14 mouse cellular contexts compared by ENCODE assay signal in genomic region chr4:97582064-97582415, GRCm38 (mm10).
DNase-seq lines count a peak whose midpoint lies in the region; ATAC-seq and TF ChIP-seq lines count a peak whose summit lies in the region.
"Had no signal": no experiment of that assay in that cellular context is flagged by ENCODE, and none has a peak within 500 bp of the region (broad histone marks: within the 10 kb centered on the region; RNA-seq: fewer than 3 reads in every experiment).

No protein-coding gene starts in this region.

- no peak for TF ChIP-seq CTCF in cortical plate, adult 2 months (IDR thresholded peaks at IDR 0.05; ENCODE audit: extremely low read depth, insufficient read depth, low read length)
- TF ChIP-seq CTCF in forebrain, postnatal 0 days (IDR thresholded peaks at IDR 0.05; ENCODE audit: low read depth): no peak

- no peaks in the 10 kb centered on the region for H3K4me1 ChIP-seq in cortical plate, adult 2 months (ENCODE audit: control insufficient read depth, insufficient read depth, low read length)
- H3K4me1 ChIP-seq in embryonic facial prominence, embryonic 11.5 days (ENCODE audit: control insufficient read depth, insufficient read depth, low read length): peaks cover 3% of the 10 kb centered on the region
- 0 out of 2 replicates have a peak, but pooled peaks cover 8% of the 10 kb centered on the region for H3K4me1 ChIP-seq in forebrain, postnatal 0 days (ENCODE audit: insufficient read depth)
- peaks cover 51% of the 10 kb centered on the region for H3K4me1 ChIP-seq in limb, embryonic 13.5 days

- H3K4me2 ChIP-seq in embryonic facial prominence, embryonic 11.5 days (ENCODE audit: low read depth, low read length): peak overlapping the region; percentile 55
- peak overlapping the region; percentile 47 for H3K4me2 ChIP-seq in forebrain, postnatal 0 days (ENCODE audit: low read depth)
- H3K4me2 ChIP-seq in limb, embryonic 13.5 days (replicated peaks): peak overlapping the region; percentile 41
- H3K4me2 ChIP-seq: heart, embryonic 12.5 days had no signal

- no peaks in the 10 kb centered on the region for H3K9me3 ChIP-seq in embryonic facial prominence, embryonic 11.5 days (replicated peaks; ENCODE audit: control insufficient read depth, low read length)
- no peaks in the 10 kb centered on the region for H3K9me3 ChIP-seq in forebrain, postnatal 0 days (ENCODE audit: low read length)
- H3K9me3 ChIP-seq in limb, embryonic 13.5 days: no peaks in the 10 kb centered on the region
- H3K9me3 ChIP-seq: heart, embryonic 12.5 days had no signal

- H3K27ac ChIP-seq in cortical plate, adult 2 months (ENCODE audit: insufficient read depth, low read length): peak overlapping the region; percentile 94; the same call in 1 of the 2 replicates
- peak overlapping the region; percentile 54; the same call in 1 of the 2 replicates for H3K27ac ChIP-seq in embryonic facial prominence, embryonic 11.5 days (replicated peaks; ENCODE audit: low read depth, low read length)
- H3K27ac ChIP-seq in forebrain, postnatal 0 days (ENCODE audit: low read depth, low read length): peak overlapping the region; percentile 79
- no peak overlapping the region for H3K27ac ChIP-seq in limb, embryonic 13.5 days

- H3K4me3 ChIP-seq in cortical plate, adult 2 months (ENCODE audit: insufficient read depth, low read length): peak overlapping the region; percentile 36
- peak overlapping the region; percentile 34; the same call in 1 of the 2 replicates for H3K4me3 ChIP-seq in embryonic facial prominence, embryonic 11.5 days (ENCODE audit: low read depth, low read length)
- peak overlapping the region; percentile 31 for H3K4me3 ChIP-seq in forebrain, postnatal 0 days (ENCODE audit: low read depth, low read length)
- no peak overlapping the region for H3K4me3 ChIP-seq in limb, embryonic 13.5 days
- H3K4me3 ChIP-seq: heart, embryonic 12.5 days had no signal

- WGBS in embryonic facial prominence, embryonic 11.5 days: 35% methylated on average over 3 of the region's 3 CpGs
- 22% methylated on average over 3 of the region's 3 CpGs for WGBS in forebrain, postnatal 0 days
- WGBS in limb, embryonic 13.5 days: 17% methylated on average over 3 of the region's 3 CpGs

- H3K9ac ChIP-seq in embryonic facial prominence, embryonic 11.5 days (replicated peaks; ENCODE audit: low read length): 0 out of 2 replicates have a peak overlapping the region, but pooled peaks have one; percentile 34
- H3K9ac ChIP-seq in forebrain, postnatal 0 days: peak overlapping the region; percentile 56
- no peak overlapping the region for H3K9ac ChIP-seq in limb, embryonic 13.5 days
- H3K9ac ChIP-seq: heart, embryonic 12.5 days; liver, postnatal 0 days had no signal

- no peak for ATAC-seq in embryonic facial prominence, embryonic 11.5 days (replicated peaks; ENCODE audit: insufficient number of reproducible peaks, low FRiP score, low TSS enrichment, low read depth)
- peak; percentile 50 for ATAC-seq in forebrain, postnatal 0 days
- ATAC-seq in limb, embryonic 13.5 days (ENCODE audit: low FRiP score, low read depth): no peak
- ATAC-seq: inflammation-experienced regulatory T-cells, adult 6 months; liver, postnatal 0 days had no signal

- H3K36me3 ChIP-seq in embryonic facial prominence, embryonic 11.5 days (replicated peaks; ENCODE audit: control insufficient read depth, insufficient read depth, low read depth, low read length): no peaks in the 10 kb centered on the region
- no peaks in the 10 kb centered on the region for H3K36me3 ChIP-seq in forebrain, postnatal 0 days (ENCODE audit: insufficient read depth)
- no peaks in the 10 kb centered on the region for H3K36me3 ChIP-seq in limb, embryonic 13.5 days
- H3K36me3 ChIP-seq: heart, embryonic 12.5 days had no signal

- no peaks in the 10 kb centered on the region for H3K27me3 ChIP-seq in embryonic facial prominence, embryonic 11.5 days (ENCODE audit: control insufficient read depth, insufficient read depth, low read length)
- no peaks in the 10 kb centered on the region for H3K27me3 ChIP-seq in forebrain, postnatal 0 days (ENCODE audit: insufficient read depth, low read length)
- peaks cover 13% of the 10 kb centered on the region for H3K27me3 ChIP-seq in limb, embryonic 13.5 days
- H3K27me3 ChIP-seq: CH12.LX; heart, embryonic 12.5 days had no signal

- DNase-seq in embryonic facial prominence, embryonic 11.5 days (ENCODE audit: low spot score): no peak
- no peak for DNase-seq in forebrain, postnatal 0 days
- no peak for DNase-seq in kidney, postnatal 36 days
- no peak for DNase-seq in kidney, postnatal 10 days
- DNase-seq in layer of hippocampus, adult 8-10 months (ENCODE audit: low spot score in 2 of 2): no peak
- DNase-seq: adrenal gland, adult 8-10 months; kidney, postnatal 25 days; liver, postnatal 0 days; right cerebral cortex, postnatal 4 days had no signal

- no peak for TF ChIP-seq POLR2A in cortical plate, adult 2 months (IDR thresholded peaks at IDR 0.05; ENCODE audit: extremely low read depth, insufficient read depth, low read length)
